Mouse (Mus musculus) MEL (cell line): ENCODE measurements around the gene Ppt2. TPM values are rescaled to one million over a fixed set of nuclear protein-coding genes. Genes with fewer than 3 reads are reported as not detected.

ENCODE experiments used
- DNase-seq: peaks from one replicate; pipeline ENCODE4 v3.0.0; 2011; ENCODE audit warnings: low read depth, low spot score
- H3K27ac ChIP-seq: 2 replicates; pipeline ENCODE4 v1.5.1; 2012; ENCODE audit warnings: low read depth, mild to moderate bottlenecking, control low read depth, low read length, moderate library complexity; ENCODE audit not compliant: control insufficient read depth
- H3K27me3 ChIP-seq, 2 experiments: fragments of 150-350 bp in 1 of 2; sonication (generic) in 1 of 2; 2 replicates each; pipeline ENCODE4 v1.6.1; 2012; ENCODE audit warnings: low read length in 2 of 2, mild to moderate bottlenecking in 2 of 2, improper control_type of control experiment in 1 of 2, moderate library complexity in 1 of 2; ENCODE audit not compliant: insufficient read depth in 2 of 2, control insufficient read depth in 1 of 2
- H3K36me3 ChIP-seq, 2 experiments: 2 replicates each; pipeline ENCODE4 v1.6.1; 2012 to 2014; ENCODE audit warnings: low read length in 2 of 2, improper control_type of control experiment in 1 of 2, inconsistent platforms in 1 of 2, mild to moderate bottlenecking in 1 of 2; ENCODE audit not compliant: insufficient read depth in 2 of 2, control insufficient read depth in 1 of 2
- H3K4me1 ChIP-seq, 2 experiments: fragments of 150-350 bp in 1 of 2; sonication (generic) in 1 of 2; 2 replicates each; pipeline ENCODE4 v1.6.1; 2012; ENCODE audit warnings: low read length in 2 of 2, improper control_type of control experiment in 1 of 2, mild to moderate bottlenecking in 1 of 2; ENCODE audit not compliant: insufficient read depth in 2 of 2, control insufficient read depth in 1 of 2
- H3K4me3 ChIP-seq, 2 experiments: fragments of 150-350 bp in 1 of 2; sonication (generic) in 1 of 2; 2 replicates each; pipeline ENCODE4 v1.5.1; 2012; ENCODE audit warnings: low read depth in 2 of 2, low read length in 2 of 2, mild to moderate bottlenecking in 2 of 2, moderate library complexity in 2 of 2, control low read depth in 1 of 2, improper control_type of control experiment in 1 of 2; ENCODE audit not compliant: control insufficient read depth in 1 of 2, insufficient read depth in 1 of 2
- H3K79me2 ChIP-seq: 2 replicates; pipeline ENCODE4 v1.6.1; 2012; ENCODE audit warnings: mild to moderate bottlenecking, low read length, moderate library complexity; ENCODE audit not compliant: control insufficient read depth, poor library complexity, insufficient read depth
- H3K9ac ChIP-seq: 2 replicates; pipeline ENCODE4 v1.6.1; 2012; ENCODE audit warnings: low read depth, mild to moderate bottlenecking, control low read depth, low read length, moderate library complexity; ENCODE audit not compliant: control insufficient read depth, poor library complexity, severe bottlenecking
- H3K9me3 ChIP-seq: fragments of 150-350 bp; sonication (generic); replicated peaks from 2 replicates; pipeline ENCODE4 v1.6.1; 2012; ENCODE audit warnings: mild to moderate bottlenecking, low read length, improper control_type of control experiment, moderate library complexity; ENCODE audit not compliant: insufficient read depth
- EP300 ChIP-seq, 2 experiments: IDR thresholded peaks; 2 replicates each; pipeline ENCODE4 v1.6.1; 2011; ENCODE audit warnings: improper control_type of control experiment in 2 of 2, low read length in 2 of 2, low read depth in 1 of 2, mild to moderate bottlenecking in 1 of 2
- ETS1 ChIP-seq: IDR thresholded peaks from 2 replicates; pipeline ENCODE4 v1.6.1; 2012; ENCODE audit warnings: low read depth, mild to moderate bottlenecking, inconsistent platforms, low read length, improper control_type of control experiment, moderate library complexity
- HCFC1 ChIP-seq: IDR thresholded peaks from 2 replicates; pipeline ENCODE4 v1.6.1; 2012; ENCODE audit warnings: low read depth, mild to moderate bottlenecking, inconsistent platforms, low read length, improper control_type of control experiment, moderate library complexity
- MAZ ChIP-seq: IDR thresholded peaks from 2 replicates; pipeline ENCODE4 v1.6.1; 2012; ENCODE audit warnings: low read depth, mild to moderate bottlenecking, inconsistent platforms, low read length, improper control_type of control experiment
- NELFE ChIP-seq: IDR thresholded peaks from 2 replicates; pipeline ENCODE4 v1.6.1; 2011; ENCODE audit warnings: low read depth, low read length, improper control_type of control experiment
- NRF1 ChIP-seq: IDR thresholded peaks from 2 replicates; pipeline ENCODE4 v1.6.1; 2014; ENCODE audit warnings: low read depth, mild to moderate bottlenecking, inconsistent platforms, low read length, improper control_type of control experiment, moderate library complexity; ENCODE audit not compliant: poor library complexity, insufficient read depth, severe bottlenecking
- POLR2A ChIP-seq, 2 experiments: IDR thresholded peaks; 2 replicates each; pipeline ENCODE4 v1.6.1; 2011 to 2012; ENCODE audit warnings: low read length in 2 of 2, mild to moderate bottlenecking in 2 of 2, control low read depth in 1 of 2, improper control_type of control experiment in 1 of 2, low read depth in 1 of 2, moderate library complexity in 1 of 2; ENCODE audit not compliant: control insufficient read depth in 1 of 2, insufficient read depth in 1 of 2, poor library complexity in 1 of 2
- POLR2AphosphoS2 ChIP-seq: IDR thresholded peaks from 2 replicates; pipeline ENCODE4 v1.6.1; 2011; ENCODE audit warnings: low read length, improper control_type of control experiment
- RAD21 ChIP-seq: IDR thresholded peaks from 2 replicates; pipeline ENCODE4 v1.6.1; 2011; ENCODE audit warnings: mild to moderate bottlenecking, low read depth, low read length, improper control_type of control experiment
- RCOR1 ChIP-seq: IDR thresholded peaks from 2 replicates; pipeline ENCODE4 v1.6.1; 2012; ENCODE audit warnings: low read depth, mild to moderate bottlenecking, inconsistent platforms, low read length, improper control_type of control experiment
- SIN3A ChIP-seq: IDR thresholded peaks from 2 replicates; pipeline ENCODE4 v1.6.1; 2012; ENCODE audit warnings: low read length, improper control_type of control experiment, inconsistent platforms
- TBP ChIP-seq: IDR thresholded peaks from 2 replicates; pipeline ENCODE4 v1.8.0; 2011; ENCODE audit warnings: low read depth, low read length, improper control_type of control experiment
- TCF12 ChIP-seq: IDR thresholded peaks from 2 replicates; pipeline ENCODE4 v1.6.1; 2014; ENCODE audit warnings: low read depth, mild to moderate bottlenecking, inconsistent platforms, low read length, improper control_type of control experiment, moderate library complexity
- ZC3H11A ChIP-seq: IDR thresholded peaks from 2 replicates; pipeline ENCODE4 v1.6.1; 2012; ENCODE audit warnings: low read depth, mild to moderate bottlenecking, inconsistent platforms, low read length, improper control_type of control experiment
- ZMIZ1 ChIP-seq: IDR thresholded peaks from 2 replicates; pipeline ENCODE4 v1.6.1; 2012; ENCODE audit warnings: low read depth, mild to moderate bottlenecking, inconsistent platforms, low read length, improper control_type of control experiment, moderate library complexity
- polyA plus RNA-seq, 2 experiments: library from polyadenylated mRNA; stranded (reverse) in 1 of 2; unstranded in 1 of 2; fragments of >175 nt in 1 of 2; fragments of >200 nt in 1 of 2; gene quantifications; 2 replicates each; pipeline versions ENCODE4 v1.2.1 to v1.2.4; 2012; ENCODE audit warnings: low replicate concordance in 2 of 2, low read depth in 1 of 2; ENCODE audit not compliant: insufficient read length in 2 of 2, insufficient read depth in 1 of 2, missing spikeins in 1 of 2
- total RNA-seq: library from RNA; depleted of rRNA; stranded (reverse); fragments of 300-350 nt; gene quantifications from 2 replicates; pipeline ENCODE4 v1.2.3, GENCODE M21; 2012

The Ppt2 gene
- total and polyA plus RNA-seq, 3 experiments = 29.2 to 147 (median 67.1) TPM

DNA sequence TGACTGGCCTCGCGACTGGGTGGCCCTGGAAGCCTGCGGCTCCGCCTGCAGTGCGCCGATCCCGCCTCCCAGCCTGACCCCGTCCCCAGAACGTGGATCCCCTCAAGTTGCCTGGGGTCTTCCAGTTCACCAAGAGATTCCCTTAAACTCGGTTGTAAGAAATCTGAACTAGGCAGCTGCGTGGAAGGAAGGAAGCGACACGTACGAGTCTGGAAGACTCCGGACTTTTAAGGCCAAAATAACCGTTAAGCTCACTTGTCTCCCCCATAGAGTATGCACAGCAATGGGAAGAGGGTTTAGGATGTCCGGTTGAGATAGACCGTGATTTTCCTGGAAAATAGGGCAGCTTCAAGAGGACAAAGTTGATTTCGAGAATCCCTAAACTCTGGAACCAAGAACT lies 40.5 kb downstream of the Ppt2 start:
- TF ChIP-seq POLR2A (IDR thresholded peaks at IDR 0.05; ENCODE audit: control insufficient read depth in 1 of 2, insufficient read depth in 1 of 2, low read depth in 1 of 2, low read length in 2 of 2, poor library complexity in 1 of 2) (0 out of 4 replicates have a peak, but pooled peaks of 1 of the 2 experiments have one; percentile 1), ZC3H11A (no peak)
- peak overlapping the region; percentile 89 for H3K9ac ChIP-seq
- H3K9me3 ChIP-seq = no peaks in the 10 kb centered on the region
- H3K4me3 ChIP-seq = peak overlapping the region; percentile 78 to 92
- no peak for DNase-seq
- H3K4me1 ChIP-seq = peaks cover 11 to 36% of the 10 kb centered on the region in 2 experiments
- peak overlapping the region; percentile 73 for H3K27ac ChIP-seq
- H3K36me3 ChIP-seq = peaks cover 0 to 27% of the 10 kb centered on the region in 2 experiments; a peak in 2 of 4 replicates
- H3K27me3 ChIP-seq = no peaks in the 10 kb centered on the region
- peaks cover 15% of the 10 kb centered on the region; the same call in 1 of the 2 replicates for H3K79me2 ChIP-seq

DNA sequence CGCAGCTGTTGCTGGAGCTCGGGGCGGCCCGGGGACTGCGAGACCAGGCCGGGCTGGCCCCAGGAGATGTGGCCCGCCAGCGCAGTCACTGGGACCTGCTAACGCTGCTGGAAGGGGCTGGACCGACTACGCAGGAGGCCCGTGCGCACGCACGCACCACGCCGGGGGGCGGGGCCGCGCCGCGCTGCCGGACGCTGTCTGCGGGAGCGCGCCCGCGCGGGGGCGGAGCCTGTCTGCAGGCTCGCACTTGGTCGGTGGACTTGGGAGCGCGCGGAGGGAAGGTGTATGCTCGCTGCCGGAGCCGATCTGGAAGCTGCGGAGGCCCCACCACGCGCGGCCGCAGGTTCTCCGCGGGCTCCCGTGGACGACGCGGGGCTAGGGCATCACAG lies 40.9 kb downstream of the Ppt2 start:
- Histone ChIP-seq H3K27ac (peak overlapping the region; percentile 73), H3K4me1 (peaks cover 11 to 35% of the 10 kb centered on the region in 2 experiments), H3K4me3 (peak overlapping the region; percentile 92 to 99), H3K27me3 (no peaks in the 10 kb centered on the region), H3K9me3 (no peaks in the 10 kb centered on the region), H3K9ac (peak overlapping the region; percentile 92), H3K36me3 (peaks cover 0 to 27% of the 10 kb centered on the region in 2 experiments; a peak in 2 of 4 replicates), H3K79me2 (peaks cover 11% of the 10 kb centered on the region; the same call in 1 of the 2 replicates)
- DNase-seq = peak; percentile 95
- TF ChIP-seq TCF12 = peak; percentile 46; the same call in 1 of the 2 replicates
- peak; percentile 94 for TF ChIP-seq NELFE
- no peak for TF ChIP-seq ETS1
- peak; percentile 69 for TF ChIP-seq NRF1
- TF ChIP-seq ZC3H11A = 0 out of 2 replicates have a peak, but pooled peaks have one; percentile 7
- peak; percentile 72 for TF ChIP-seq POLR2AphosphoS2
- peak; percentile 67 to 87 for TF ChIP-seq POLR2A (IDR thresholded peaks at IDR 0.05; ENCODE audit: control insufficient read depth in 1 of 2, insufficient read depth in 1 of 2, low read depth in 1 of 2, low read length in 2 of 2, poor library complexity in 1 of 2)
- peak in 1 of 2 experiments; percentile 19; a peak in 1 of 4 replicates for TF ChIP-seq EP300 (IDR thresholded peaks at IDR 0.05; ENCODE audit: low read depth in 1 of 2, low read length in 2 of 2)
- peak; percentile 89 for TF ChIP-seq ZMIZ1
- TF ChIP-seq TBP = peak; percentile 45
- TF ChIP-seq HCFC1 = peak; percentile 53
- TF ChIP-seq SIN3A = peak; percentile 21; the same call in 1 of the 2 replicates
- peak; percentile 39; the same call in 1 of the 2 replicates for TF ChIP-seq MAZ
- TF ChIP-seq RAD21 = no peak
- TF ChIP-seq RCOR1 = no peak
